Mouse (Mus musculus) bone marrow, adult 2 months (tissue): ENCODE measurements at regions not wholly inside any gene's neighbourhood (a gene's known extent, or its start where the extent isn't known, plus 50 kb on each side); places are given as distances from the start of the nearest gene placed in this dataset.

Source experiments
- CTCF ChIP-seq: fragments of 200-500 bp; IDR thresholded peaks from 2 replicates; pipeline ENCODE4 v1.5.1; 2011; ENCODE audit warnings: low read length, control low read depth; ENCODE audit not compliant: control insufficient read depth, insufficient read depth
- POLR2A ChIP-seq: fragments of 200-500 bp; IDR thresholded peaks from 2 replicates; pipeline ENCODE4 v1.6.1; 2011; ENCODE audit warnings: low read depth, mild to moderate bottlenecking, control low read depth, low read length, borderline replicate concordance; ENCODE audit not compliant: control insufficient read depth

DNA sequence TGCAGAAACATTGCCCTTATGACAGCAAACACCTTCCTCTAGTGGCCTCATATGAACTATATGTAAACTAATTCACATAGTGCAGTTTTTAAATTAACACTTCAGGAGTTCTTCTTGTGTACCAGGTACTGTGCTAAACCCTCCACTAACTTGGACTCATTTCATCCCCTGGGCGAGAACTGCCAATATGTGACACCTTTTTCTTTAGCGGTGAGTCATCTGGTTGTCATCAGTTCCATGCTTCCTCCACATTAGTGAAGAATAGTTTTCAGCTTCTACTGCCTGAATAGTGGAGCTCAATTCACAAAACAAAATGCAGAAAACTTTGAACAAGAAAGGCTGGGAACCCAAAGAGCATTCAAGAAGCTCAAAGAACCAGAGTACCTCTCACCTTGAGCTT lies 76.9 kb upstream of the Slc24a5 start:
- TF ChIP-seq CTCF (no peak), POLR2A (no peak)
